In the genomic region with DNA sequence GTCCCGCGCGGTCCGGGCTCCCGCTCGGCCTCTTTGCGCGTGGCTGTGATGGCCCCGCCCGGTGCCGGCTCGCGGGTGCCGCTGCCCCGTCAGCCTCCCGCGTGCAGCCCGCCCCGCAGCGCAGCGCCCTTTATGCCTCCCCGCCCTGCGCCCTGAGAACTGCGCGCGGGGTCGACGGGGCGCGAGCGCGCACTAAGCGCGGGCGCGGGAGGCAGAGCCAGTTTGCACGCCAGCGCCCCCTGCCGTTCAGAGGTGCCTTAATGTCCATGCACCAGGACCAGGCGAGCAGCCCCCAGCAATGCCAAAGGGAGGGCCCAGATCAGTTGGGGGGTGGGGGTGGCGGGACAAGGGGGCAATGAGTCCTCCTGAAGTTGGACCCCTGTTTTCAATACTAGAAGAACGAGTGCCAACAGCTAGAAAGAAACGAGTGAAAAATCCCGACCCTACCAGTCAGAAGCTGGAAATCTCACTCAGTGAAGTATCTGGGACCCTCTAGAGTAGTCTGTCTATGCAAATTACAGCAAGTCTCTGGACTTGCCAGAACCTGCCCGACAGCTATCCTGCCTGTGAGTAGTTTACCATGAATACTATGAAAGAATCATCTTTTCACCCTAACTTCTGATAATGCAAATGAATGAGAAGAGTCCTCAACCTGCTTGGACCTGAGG, we compare ENCODE assay signal across 8 mouse cellular contexts. TPM values are rescaled to one million over a fixed set of nuclear protein-coding genes. Genes with fewer than 3 reads are reported as not detected.
DNase-seq lines count a peak whose midpoint lies in the region; ATAC-seq and TF ChIP-seq lines count a peak whose summit lies in the region.

A gene (minus strand): TSS at position 151 of the 668 bp plus-strand sequence.

- no peaks in the 10 kb centered on the region for H3K9me3 ChIP-seq in ES-E14 (ENCODE audit: control insufficient read depth, insufficient read depth, low read depth, low read length)
- no peaks in the 10 kb centered on the region for H3K9me3 ChIP-seq in lung, embryonic 14.5 days (ENCODE audit: low read depth, low read length)

- 2% methylated on average over 41 of the region's 45 CpGs for WGBS in cerebellum, adult 2 months
- WGBS in lung, embryonic 14.5 days, result under 1% methylated on average over 43 of the region's 45 CpGs
- under 1% methylated on average over 45 of the region's 45 CpGs for WGBS in olfactory bulb, adult 2 months

- TF ChIP-seq POLR2A in cerebellum, adult 2 months (IDR thresholded peaks at IDR 0.05; ENCODE audit: borderline replicate concordance, insufficient read depth, low read length), result peak; percentile 47
- peak; percentile 68; the same call in 1 of the 2 replicates for TF ChIP-seq POLR2A in olfactory bulb, adult 2 months (IDR thresholded peaks at IDR 0.05; ENCODE audit: insufficient read depth, low read depth, low read length)

- H3K4me2 ChIP-seq in lung, embryonic 14.5 days, result peak within 1 kb of the TSS; percentile 76

- no peaks in the 10 kb centered on the region for H3K27me3 ChIP-seq in cerebellum, adult 2 months (ENCODE audit: control insufficient read depth, insufficient read depth, low read length)
- H3K27me3 ChIP-seq in lung, embryonic 14.5 days (ENCODE audit: insufficient read depth, low read length), result no peaks in the 10 kb centered on the region

- in situ Hi-C loops in ES-E14 (cut with MboI; ENCODE audit: low sequenced_read_pairs in 2 of 2, unreplicated experiment in 2 of 2), result no loop called here

- ATAC-seq in lung, embryonic 14.5 days (ENCODE audit: insufficient read depth), result peak; percentile 88

- peak within 1 kb of the TSS; percentile 74 for H3K9ac ChIP-seq in ES-E14 (ENCODE audit: insufficient read depth, low read depth, low read length, poor library complexity, severe bottlenecking)
- H3K9ac ChIP-seq in lung, embryonic 14.5 days, result peak within 1 kb of the TSS; percentile 97

- peak within 1 kb of the TSS; percentile 69 to 75 for H3K4me3 ChIP-seq in ES-E14 (ENCODE audit: insufficient read depth in 1 of 2, low read depth in 1 of 2, low read length in 2 of 2, poor library complexity in 1 of 2, severe bottlenecking in 1 of 2)
- H3K4me3 ChIP-seq in cerebellum, adult 2 months (replicated peaks; ENCODE audit: insufficient read depth, low read depth, low read length), result peak within 1 kb of the TSS; percentile 96
- peak within 1 kb of the TSS; percentile 90 for H3K4me3 ChIP-seq in lung, embryonic 14.5 days (ENCODE audit: low read depth, low read length)
- H3K4me3 ChIP-seq in olfactory bulb, adult 2 months (ENCODE audit: insufficient read depth, low read depth, low read length), result peak within 1 kb of the TSS; percentile 99

- DNase-seq in ES-E14 (ENCODE audit: low read depth, low spot score), result peak; percentile 62
- DNase-seq in cerebellum, adult 2 months, result peak; percentile 89 to 94
- peak; percentile 89 for DNase-seq in forelimb bud, embryonic 11.5 days (ENCODE audit: low read depth, low spot score)
- peak; percentile 96 for DNase-seq in heart, postnatal 4 days
- peak; percentile 66 to 90 for DNase-seq in layer of hippocampus, adult 8-10 months (ENCODE audit: low spot score in 2 of 2)
- peak; percentile 97 for DNase-seq in lung, embryonic 14.5 days
- DNase-seq in thymus, adult 18-20 months, result peak; percentile 69

- H3K27ac ChIP-seq in ES-E14 (ENCODE audit: insufficient read depth, low read depth, low read length, poor library complexity, severe bottlenecking), result no peak within 1 kb of the TSS
- peak within 1 kb of the TSS; percentile 83 for H3K27ac ChIP-seq in cerebellum, adult 2 months (ENCODE audit: insufficient read depth, low read length)
- peak within 1 kb of the TSS; percentile 84 for H3K27ac ChIP-seq in lung, embryonic 14.5 days (ENCODE audit: low read depth)
- H3K27ac ChIP-seq in olfactory bulb, adult 2 months (ENCODE audit: insufficient read depth, low read depth, low read length), result peak within 1 kb of the TSS; percentile 65; the same call in 1 of the 2 replicates

- H3K4me1 ChIP-seq in ES-E14 (ENCODE audit: control insufficient read depth in 2 of 2, insufficient read depth in 2 of 2, low read length in 2 of 2, poor library complexity in 1 of 2), result peaks cover 2 to 7% of the 10 kb centered on the region in 2 experiments; a peak in 2 of 4 replicates
- peaks cover 9% of the 10 kb centered on the region for H3K4me1 ChIP-seq in cerebellum, adult 2 months (ENCODE audit: control insufficient read depth, insufficient read depth, low read length)
- peaks cover 24% of the 10 kb centered on the region for H3K4me1 ChIP-seq in lung, embryonic 14.5 days (ENCODE audit: insufficient read depth)
- H3K4me1 ChIP-seq in olfactory bulb, adult 2 months (ENCODE audit: control insufficient read depth, insufficient read depth, low read length), result peaks cover 7% of the 10 kb centered on the region

- H3K36me3 ChIP-seq in ES-E14 (ENCODE audit: control insufficient read depth, insufficient read depth, low read length, poor library complexity, severe bottlenecking), result no peaks in the 10 kb centered on the region
- no peaks in the 10 kb centered on the region for H3K36me3 ChIP-seq in lung, embryonic 14.5 days (ENCODE audit: insufficient read depth)

- TF ChIP-seq CTCF in cerebellum, adult 2 months (IDR thresholded peaks at IDR 0.05; ENCODE audit: borderline replicate concordance, insufficient read depth, low read depth, low read length), result peak; percentile 81
- peak; percentile 81 for TF ChIP-seq CTCF in lung, embryonic 14.5 days (IDR thresholded peaks at IDR 0.05; ENCODE audit: low read depth)
- TF ChIP-seq CTCF in olfactory bulb, adult 2 months (IDR thresholded peaks at IDR 0.05; ENCODE audit: insufficient read depth, low read depth, low read length), result peak; percentile 77

TF ChIP-seq in ES-E14, 5 proteins besides CTCF, POLR2A, EP300 and RAD21:
- no peak for TF ChIP-seq HCFC1 (IDR thresholded peaks at IDR 0.05; ENCODE audit: borderline replicate concordance, insufficient read depth, low read length)
- no peak for TF ChIP-seq ZC3H11A (IDR thresholded peaks at IDR 0.05; ENCODE audit: borderline replicate concordance, low read depth, low read length)
- TF ChIP-seq MAFK (IDR thresholded peaks at IDR 0.05; ENCODE audit: insufficient read depth, low read depth, low read length), result no peak
- TF ChIP-seq ZNF384 (IDR thresholded peaks at IDR 0.05; ENCODE audit: low read depth, low read length), result no peak
- TF ChIP-seq CHD2 (IDR thresholded peaks at IDR 0.05; ENCODE audit: low read depth, low read length), result no peak

RNA-seq across cellular contexts. Expression of the gene that starts here (rescaled TPM):
- total RNA-seq in ES-E14 (2012; rRNA removed), result 1.6 and 3.3 TPM in 2 replicates
- polyA plus RNA-seq in cerebellum, adult 2 months (2012; rRNA removed), result 13.8 and 16.4 TPM in 2 replicates
- total RNA-seq in heart, postnatal 4 days (2021), result 10 to 100 TPM; 33.6 to 39.6 TPM
- total RNA-seq in layer of hippocampus, adult 8-10 months (2022), result 10 to 100 TPM; 20.4 to 28.1 (median 25.5) TPM
- 45.6 and 46.9 TPM in 2 replicates for polyA plus RNA-seq in lung, embryonic 14.5 days (2014; fragmentation: Nextera tagmentation; extraction: Ambion mirVana)
- not detected in 2 replicates for polyA plus RNA-seq in olfactory bulb, adult 2 months (2012; ENCODE audit: insufficient read depth, insufficient read length, low replicate concordance, missing spikeins)

Comparison
In these comparisons a context has a peak if more than half of its experiments do, and no peak if none do; other contexts are left out.
1. RNA of the gene that starts here (polyA plus RNA-seq): 45.6 to 46.9 TPM in lung, embryonic 14.5 days and 13.8 to 16.4 TPM in cerebellum, adult 2 months; not detected in olfactory bulb, adult 2 months; every median in the first group is over 10 times any median in the second.
2. Peak in every context shown above with its lines, with median percentiles within 50 percentile points of each other: DNase-seq, H3K4me3 ChIP-seq and CTCF ChIP-seq.